14 mouse cellular contexts compared by ENCODE assay signal in the genomic region with DNA sequence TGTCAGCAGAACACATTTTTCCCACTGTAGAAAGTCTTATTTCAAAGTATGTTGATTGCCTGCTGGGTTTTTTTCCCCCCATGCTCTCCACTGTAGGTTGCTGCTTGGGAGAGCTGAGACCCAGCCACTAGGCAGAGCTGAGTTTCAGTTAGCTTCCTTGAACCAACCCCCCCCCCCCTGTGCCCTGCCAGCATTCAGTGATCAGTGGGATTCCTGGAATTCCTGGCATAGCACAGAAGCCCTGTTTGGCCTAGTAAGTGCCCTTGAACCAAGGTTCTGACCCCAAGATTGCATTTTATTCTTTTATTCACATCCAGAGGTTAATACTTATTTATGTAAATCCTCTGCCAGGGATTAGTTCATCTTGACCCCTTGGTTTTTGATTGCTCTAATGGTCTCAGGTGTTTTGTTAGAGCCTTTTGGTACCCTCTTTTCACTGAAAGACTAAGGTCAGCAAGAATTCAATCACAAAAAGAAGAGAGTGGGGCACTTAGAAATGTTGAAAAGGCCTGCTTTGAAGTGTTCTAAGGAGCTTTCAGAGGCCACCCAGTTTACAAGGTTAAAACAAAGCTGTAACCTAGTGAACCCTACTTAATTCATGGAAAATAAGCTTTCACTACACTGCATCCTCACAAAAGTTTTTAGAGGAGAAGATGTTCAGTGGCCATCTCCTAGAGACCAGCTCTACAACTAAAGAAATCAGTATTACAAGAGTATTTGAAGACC.
DNase-seq lines count a peak whose midpoint lies in the region; ATAC-seq and TF ChIP-seq lines count a peak whose summit lies in the region.
"Had no signal": no experiment of that assay in that cellular context is flagged by ENCODE, and none has a peak within 500 bp of the region (broad histone marks: within the 10 kb centered on the region; RNA-seq: fewer than 3 reads in every experiment).

No protein-coding gene starts in this region.

- no peak overlapping the region for H3K9ac ChIP-seq in lung, postnatal 0 days (replicated peaks; ENCODE audit: low read depth)
- H3K9ac ChIP-seq: hindbrain, embryonic 15.5 days; stomach, embryonic 15.5 days had no signal

- no peak overlapping the region for H3K4me2 ChIP-seq in lung, postnatal 0 days (replicated peaks; ENCODE audit: low read depth, low read length)
- H3K4me2 ChIP-seq: heart, embryonic 11.5 days; hindbrain, embryonic 15.5 days; stomach, embryonic 15.5 days had no signal

- H3K4me1 ChIP-seq in embryonic facial prominence, embryonic 10.5 days, result peaks cover 4% of the 10 kb centered on the region; the same call in 1 of the 2 replicates
- H3K4me1 ChIP-seq in lung, postnatal 0 days (ENCODE audit: insufficient read depth, low read depth, low read length), result no peaks in the 10 kb centered on the region
- H3K4me1 ChIP-seq: hindbrain, embryonic 15.5 days; stomach, embryonic 15.5 days had no signal

- TF ChIP-seq CTCF in lung, postnatal 0 days (IDR thresholded peaks at IDR 0.05), result no peak
- no peak for TF ChIP-seq CTCF in gastrocnemius, adult 2 months (IDR thresholded peaks at IDR 0.05)

- peak; percentile 53 for DNase-seq in kidney, adult 9 months
- DNase-seq in kidney, adult 18-20 months, result no peak
- DNase-seq in Muller cell, postnatal 12 days (ENCODE audit: inconsistent ontology term), result peak; percentile 83
- peak; percentile 66 for DNase-seq in embryonic facial prominence, embryonic 10.5 days (ENCODE audit: low spot score)
- peak; percentile 44 for DNase-seq in lung, postnatal 0 days (ENCODE audit: low spot score)
- DNase-seq in gastrocnemius, adult 2 months, result no peak
- DNase-seq in layer of hippocampus, postnatal 25 days (ENCODE audit: extremely low spot score in 1 of 2, low spot score in 1 of 2), result no peak
- no peak for DNase-seq in adipocyte (ENCODE audit: low spot score)
- DNase-seq: cerebellum, postnatal 36 days; layer of hippocampus, adult 9-11 months had no signal

- H3K36me3 ChIP-seq in embryonic facial prominence, embryonic 10.5 days (replicated peaks), result no peaks in the 10 kb centered on the region
- H3K36me3 ChIP-seq in lung, postnatal 0 days (ENCODE audit: insufficient read depth, low read length), result no peaks in the 10 kb centered on the region
- H3K36me3 ChIP-seq: hindbrain, embryonic 15.5 days; stomach, embryonic 15.5 days had no signal

- intact Hi-C loops in gastrocnemius, adult 2 months (cut with DNase I), result no loop called here

- TF ChIP-seq EP300 in lung, postnatal 0 days (IDR thresholded peaks at IDR 0.05), result peak; percentile 87

- ATAC-seq in lung, postnatal 0 days, result peak; percentile 63

- no peaks in the 10 kb centered on the region for H3K9me3 ChIP-seq in embryonic facial prominence, embryonic 10.5 days
- no peaks in the 10 kb centered on the region for H3K9me3 ChIP-seq in lung, postnatal 0 days (ENCODE audit: low read length)
- H3K9me3 ChIP-seq: hindbrain, embryonic 15.5 days; stomach, embryonic 15.5 days had no signal

- H3K27me3 ChIP-seq in embryonic facial prominence, embryonic 10.5 days (replicated peaks; ENCODE audit: low read depth, poor library complexity, severe bottlenecking), result no peaks in the 10 kb centered on the region
- H3K27me3 ChIP-seq in lung, postnatal 0 days (replicated peaks; ENCODE audit: insufficient read depth, low read length), result no peaks in the 10 kb centered on the region
- H3K27me3 ChIP-seq: CH12.LX; hindbrain, embryonic 15.5 days; stomach, embryonic 15.5 days had no signal

- no peak overlapping the region for H3K27ac ChIP-seq in embryonic facial prominence, embryonic 10.5 days (replicated peaks)
- H3K27ac ChIP-seq in lung, postnatal 0 days (ENCODE audit: low read length), result 0 out of 2 replicates have a peak overlapping the region, but pooled peaks have one; percentile 9
- H3K27ac ChIP-seq in gastrocnemius, adult 2 months, result no peak overlapping the region
- H3K27ac ChIP-seq: hindbrain, embryonic 15.5 days; stomach, embryonic 15.5 days had no signal

- H3K4me3 ChIP-seq in embryonic facial prominence, embryonic 10.5 days, result no peak overlapping the region
- no peak overlapping the region for H3K4me3 ChIP-seq in lung, postnatal 0 days (ENCODE audit: low read depth, low read length)
- H3K4me3 ChIP-seq in gastrocnemius, adult 2 months, result no peak overlapping the region
- H3K4me3 ChIP-seq: hindbrain, embryonic 15.5 days; stomach, embryonic 15.5 days had no signal

Comparison
In these comparisons a context has a peak if more than half of its experiments do, and no peak if none do; other contexts are left out.
1. DNase-seq: peak in kidney, adult 9 months (single experiment), Muller cell, postnatal 12 days (single experiment), embryonic facial prominence, embryonic 10.5 days (single experiment) and lung, postnatal 0 days (single experiment); none in kidney, adult 18-20 months (single experiment), gastrocnemius, adult 2 months (single experiment), layer of hippocampus, postnatal 25 days (0 of 2) and adipocyte (single experiment).